Mouse (Mus musculus): ENCODE measurements around the gene Ugdh. TPM values are rescaled to one million over a fixed set of nuclear protein-coding genes. Genes with fewer than 3 reads are reported as not detected.

The Ugdh gene
- polyA plus RNA-seq, 1 experiment from 2014 or later, result 57.4 TPM

DNA sequence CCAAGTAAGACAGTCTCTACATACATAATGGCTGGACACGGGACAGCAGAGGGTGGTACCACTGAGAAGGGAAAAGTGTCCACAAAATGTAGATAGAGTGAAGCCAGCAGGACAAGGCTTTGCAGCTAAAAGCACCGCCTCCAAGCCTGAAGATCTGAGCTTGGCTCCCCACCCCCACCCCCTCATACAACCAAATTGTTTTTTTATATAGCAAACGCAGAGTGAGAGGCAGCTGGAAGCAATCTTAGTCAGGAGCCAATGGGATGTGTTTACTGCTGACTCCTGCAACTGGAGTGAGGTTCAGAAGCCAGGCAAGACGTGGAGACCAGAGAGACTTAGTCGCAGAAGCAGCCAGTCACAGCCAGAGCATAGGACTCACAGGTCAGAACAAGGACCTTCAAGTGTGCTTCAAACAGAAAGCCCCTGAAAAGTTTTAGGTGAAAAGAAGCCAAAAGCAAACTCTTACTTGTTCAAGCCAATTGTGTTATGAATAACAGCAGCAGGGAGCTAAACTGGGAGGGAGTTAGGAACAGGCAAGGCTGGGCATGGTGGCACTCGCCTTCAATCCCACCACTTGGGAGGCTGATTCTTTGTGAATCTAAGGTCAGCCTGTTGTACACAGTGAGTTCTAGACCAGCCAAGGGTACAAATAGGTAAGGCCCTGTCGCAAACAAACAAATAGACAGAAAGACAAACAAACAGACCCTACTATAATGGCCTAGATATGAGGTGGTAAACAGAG is 21.5 kb upstream of the Ugdh start:
- Histone ChIP-seq H3K27me3 (ENCODE audit: low read depth, poor library complexity, severe bottlenecking) (no peaks in the 10 kb centered on the region), H3K4me3 (no peak overlapping the region), H3K4me1 (peaks cover 5% of the 10 kb centered on the region; the same call in 1 of the 2 replicates), H3K36me3 (no peaks in the 10 kb centered on the region), H3K27ac (replicated peaks) (no peak overlapping the region), H3K9me3 (replicated peaks) (no peaks in the 10 kb centered on the region)
- DNase-seq (ENCODE audit: low spot score), result no peak
- 75% methylated on average over 7 of the region's 7 CpGs for WGBS

DNA sequence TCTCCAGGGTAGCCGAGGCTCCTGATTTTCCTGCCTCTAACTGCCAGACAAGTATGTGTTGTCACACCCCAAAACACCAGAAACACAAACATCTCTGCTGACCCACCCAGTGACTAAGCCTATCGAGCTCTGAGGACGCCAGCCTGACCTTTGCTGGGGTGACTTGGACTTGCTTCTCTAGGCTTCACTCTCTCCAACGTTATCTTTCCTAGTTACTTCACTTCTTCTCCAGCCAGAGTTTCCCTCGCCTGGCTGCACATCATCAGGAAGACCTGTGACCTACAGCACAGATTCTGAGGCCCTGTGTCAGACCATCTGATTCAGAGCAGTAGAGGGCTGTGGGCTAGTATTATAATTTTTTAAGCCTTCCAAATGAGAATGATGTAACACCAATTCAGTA is 19.0 kb upstream of the Ugdh start:
- no peak for DNase-seq (ENCODE audit: low spot score)
- 79% methylated on average over 5 of the region's 5 CpGs for WGBS
- H3K36me3 ChIP-seq, result 0 out of 2 replicates have a peak, but pooled peaks cover 3% of the 10 kb centered on the region
- H3K27ac ChIP-seq (replicated peaks), result no peak overlapping the region
- H3K4me3 ChIP-seq, result no peak overlapping the region
- H3K9me3 ChIP-seq (replicated peaks), result no peaks in the 10 kb centered on the region
- H3K4me1 ChIP-seq, result peaks cover 5% of the 10 kb centered on the region; the same call in 1 of the 2 replicates
- no peaks in the 10 kb centered on the region for H3K27me3 ChIP-seq (ENCODE audit: low read depth, poor library complexity, severe bottlenecking)

DNA sequence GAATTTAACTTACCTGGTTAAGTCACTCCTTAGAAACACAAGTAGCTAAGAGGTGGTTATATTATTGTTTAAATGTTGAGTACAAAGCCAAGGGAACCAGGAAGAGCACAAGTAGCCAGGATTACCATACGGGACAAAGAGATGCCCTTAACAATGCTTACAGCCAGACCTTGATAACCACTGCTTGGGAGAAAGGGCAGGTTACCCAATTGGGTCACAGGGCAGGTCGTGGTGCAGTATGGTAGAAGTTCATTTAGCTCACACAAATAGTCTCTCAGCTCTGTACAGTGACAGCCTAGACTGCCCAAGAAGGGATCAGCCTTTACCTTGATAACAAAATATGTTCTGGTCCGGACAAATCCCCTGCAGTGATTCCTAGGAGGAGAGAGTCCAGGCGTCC is 13.2 kb upstream of the Ugdh start:
- H3K9me3 ChIP-seq (replicated peaks), result no peaks in the 10 kb centered on the region
- H3K27me3 ChIP-seq (ENCODE audit: low read depth, poor library complexity, severe bottlenecking), result no peaks in the 10 kb centered on the region
- 80% methylated on average over 4 of the region's 4 CpGs for WGBS
- H3K4me1 ChIP-seq, result no peaks in the 10 kb centered on the region
- H3K4me3 ChIP-seq, result no peak overlapping the region
- no peak for DNase-seq (ENCODE audit: low spot score)
- no peak overlapping the region for H3K27ac ChIP-seq (replicated peaks)
- 0 out of 2 replicates have a peak, but pooled peaks cover 6% of the 10 kb centered on the region for H3K36me3 ChIP-seq

DNA sequence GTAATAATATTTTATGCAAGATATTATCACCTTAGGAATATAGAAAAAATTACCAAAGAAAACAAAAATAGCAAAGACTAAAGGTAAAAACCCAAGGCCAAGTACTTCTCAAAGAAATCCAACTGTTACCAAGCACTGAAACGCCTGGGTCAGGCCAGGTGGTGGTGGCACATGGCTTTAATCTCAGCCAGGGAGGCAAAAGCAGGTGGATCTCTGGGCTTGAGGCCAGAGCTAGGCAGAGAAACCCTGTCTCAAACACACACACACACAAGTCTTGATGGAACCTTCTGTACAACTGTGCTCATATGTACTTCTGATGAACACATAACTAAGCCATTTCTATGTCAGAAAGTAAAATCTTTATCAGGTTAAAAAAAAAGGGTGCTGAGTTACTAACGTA is 12.1 kb upstream of the Ugdh start:
- Histone ChIP-seq H3K36me3 (0 out of 2 replicates have a peak, but pooled peaks cover 6% of the 10 kb centered on the region), H3K9me3 (replicated peaks) (no peaks in the 10 kb centered on the region), H3K27me3 (ENCODE audit: low read depth, poor library complexity, severe bottlenecking) (no peaks in the 10 kb centered on the region), H3K4me3 (no peak overlapping the region), H3K4me1 (no peaks in the 10 kb centered on the region), H3K27ac (replicated peaks) (no peak overlapping the region)
- 81% methylated on average over 2 of the region's 2 CpGs for WGBS
- no peak for DNase-seq (ENCODE audit: low spot score)

DNA sequence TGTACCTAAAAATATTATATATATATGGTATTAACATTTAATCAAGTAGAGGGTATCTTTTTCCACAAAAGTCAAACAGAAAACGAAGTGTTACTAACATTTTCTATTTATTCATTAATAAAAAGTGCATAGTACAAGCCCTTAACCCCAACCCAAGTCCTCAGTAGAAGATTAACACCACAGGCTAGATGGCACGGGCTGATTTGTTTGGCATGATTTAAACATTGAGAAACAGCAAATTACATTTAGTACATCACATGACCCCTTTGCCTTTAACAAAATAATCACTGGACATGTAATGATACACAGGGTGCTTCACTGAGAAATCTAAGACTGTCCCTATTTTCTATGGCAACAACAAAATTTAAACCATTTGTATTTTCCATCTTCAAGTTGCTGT is 11.0 kb upstream of the Ugdh start:
- H3K4me1 ChIP-seq, result no peaks in the 10 kb centered on the region
- H3K27ac ChIP-seq (replicated peaks), result no peak overlapping the region
- DNase-seq (ENCODE audit: low spot score), result no peak
- 0 out of 2 replicates have a peak, but pooled peaks cover 6% of the 10 kb centered on the region for H3K36me3 ChIP-seq
- WGBS, result 84% methylated on average over 2 of the region's 2 CpGs
- H3K9me3 ChIP-seq (replicated peaks), result no peaks in the 10 kb centered on the region
- H3K27me3 ChIP-seq (ENCODE audit: low read depth, poor library complexity, severe bottlenecking), result no peaks in the 10 kb centered on the region
- H3K4me3 ChIP-seq, result no peak overlapping the region

DNA sequence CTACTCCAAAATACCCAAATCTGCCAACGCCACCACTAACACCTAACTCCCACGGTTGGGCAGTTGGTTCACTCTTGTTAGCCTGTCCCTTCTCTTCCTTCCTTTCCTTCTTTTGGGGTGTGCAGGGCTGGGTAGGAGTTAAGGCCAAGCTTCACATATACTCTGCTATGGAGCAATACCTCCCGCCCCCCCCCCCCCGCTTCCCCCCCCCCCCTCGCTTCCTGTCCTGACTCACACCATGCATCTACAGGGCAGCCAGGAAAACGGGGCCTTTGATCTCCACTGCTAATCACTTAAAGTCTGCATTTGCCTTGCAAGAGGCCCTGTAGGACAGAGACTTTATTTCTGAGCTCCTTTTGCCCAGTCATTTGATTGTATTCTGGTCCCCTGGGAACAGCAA is 9.2 kb upstream of the Ugdh start:
- 0 out of 2 replicates have a peak, but pooled peaks cover 3% of the 10 kb centered on the region for H3K36me3 ChIP-seq
- no peaks in the 10 kb centered on the region for H3K9me3 ChIP-seq (replicated peaks)
- WGBS, result 72% methylated on average over 3 of the region's 6 CpGs
- H3K4me1 ChIP-seq, result peaks cover 3% of the 10 kb centered on the region; the same call in 1 of the 2 replicates
- H3K27ac ChIP-seq (replicated peaks), result no peak overlapping the region
- no peaks in the 10 kb centered on the region for H3K27me3 ChIP-seq (ENCODE audit: low read depth, poor library complexity, severe bottlenecking)
- H3K4me3 ChIP-seq, result no peak overlapping the region
- DNase-seq (ENCODE audit: low spot score), result no peak

DNA sequence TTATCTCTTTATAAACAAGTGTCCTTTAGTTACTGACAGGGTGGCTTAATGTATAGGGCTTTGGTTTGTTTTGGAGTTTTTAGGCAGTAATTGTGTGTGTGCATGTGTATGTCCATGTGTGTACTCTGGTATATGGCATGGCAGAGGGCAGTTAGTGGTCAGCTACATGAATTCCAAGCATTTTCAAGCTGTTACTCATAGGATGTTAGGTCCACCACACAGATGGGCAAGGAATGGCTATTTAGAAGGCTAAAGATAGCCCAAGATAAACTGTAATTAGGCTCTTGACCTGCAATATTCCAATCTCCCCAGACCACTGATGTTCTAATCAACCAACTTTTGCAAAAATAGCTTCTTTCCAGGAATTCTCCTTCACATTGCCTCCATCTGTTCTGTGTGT is 2.3 kb upstream of the Ugdh start:
- Histone ChIP-seq H3K4me3 (no peak overlapping the region), H3K36me3 (no peaks in the 10 kb centered on the region), H3K27me3 (ENCODE audit: low read depth, poor library complexity, severe bottlenecking) (no peaks in the 10 kb centered on the region), H3K27ac (replicated peaks) (no peak overlapping the region), H3K9me3 (replicated peaks) (no peaks in the 10 kb centered on the region), H3K4me1 (peaks cover 24% of the 10 kb centered on the region)
- no peak for DNase-seq (ENCODE audit: low spot score)

DNA sequence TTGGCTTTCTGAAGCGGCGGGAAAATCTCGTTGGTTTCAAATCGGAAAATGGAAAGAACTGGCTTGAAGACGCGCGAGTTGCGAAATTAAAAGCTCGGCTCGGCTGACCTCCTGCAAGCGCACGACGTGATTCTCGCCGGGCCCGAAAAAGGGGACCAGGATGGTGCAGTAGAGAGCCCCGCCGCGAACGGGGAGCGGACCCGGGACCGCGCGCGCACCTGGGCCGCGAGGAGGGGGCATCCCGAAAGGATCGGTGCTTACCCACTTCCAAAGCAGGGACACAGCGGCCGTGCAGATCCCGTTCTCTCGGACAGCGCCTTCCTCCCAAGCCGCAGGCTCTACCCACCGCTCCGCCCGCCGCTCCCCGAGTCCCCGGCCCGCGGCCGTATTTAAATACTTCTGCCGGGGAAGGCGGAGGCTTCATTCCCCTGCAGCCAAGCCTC is 365 bp downstream of the Ugdh start:
- H3K27me3 ChIP-seq (ENCODE audit: low read depth, poor library complexity, severe bottlenecking), result no peaks in the 10 kb centered on the region
- H3K4me3 ChIP-seq, result peak overlapping the region; percentile 81
- H3K9me3 ChIP-seq (replicated peaks), result no peaks in the 10 kb centered on the region
- H3K4me1 ChIP-seq, result peaks cover 21% of the 10 kb centered on the region
- under 1% methylated on average over 47 of the region's 47 CpGs for WGBS
- H3K27ac ChIP-seq (replicated peaks), result peak overlapping the region; percentile 88
- no peak for DNase-seq (ENCODE audit: low spot score)
- H3K36me3 ChIP-seq, result no peaks in the 10 kb centered on the region

DNA sequence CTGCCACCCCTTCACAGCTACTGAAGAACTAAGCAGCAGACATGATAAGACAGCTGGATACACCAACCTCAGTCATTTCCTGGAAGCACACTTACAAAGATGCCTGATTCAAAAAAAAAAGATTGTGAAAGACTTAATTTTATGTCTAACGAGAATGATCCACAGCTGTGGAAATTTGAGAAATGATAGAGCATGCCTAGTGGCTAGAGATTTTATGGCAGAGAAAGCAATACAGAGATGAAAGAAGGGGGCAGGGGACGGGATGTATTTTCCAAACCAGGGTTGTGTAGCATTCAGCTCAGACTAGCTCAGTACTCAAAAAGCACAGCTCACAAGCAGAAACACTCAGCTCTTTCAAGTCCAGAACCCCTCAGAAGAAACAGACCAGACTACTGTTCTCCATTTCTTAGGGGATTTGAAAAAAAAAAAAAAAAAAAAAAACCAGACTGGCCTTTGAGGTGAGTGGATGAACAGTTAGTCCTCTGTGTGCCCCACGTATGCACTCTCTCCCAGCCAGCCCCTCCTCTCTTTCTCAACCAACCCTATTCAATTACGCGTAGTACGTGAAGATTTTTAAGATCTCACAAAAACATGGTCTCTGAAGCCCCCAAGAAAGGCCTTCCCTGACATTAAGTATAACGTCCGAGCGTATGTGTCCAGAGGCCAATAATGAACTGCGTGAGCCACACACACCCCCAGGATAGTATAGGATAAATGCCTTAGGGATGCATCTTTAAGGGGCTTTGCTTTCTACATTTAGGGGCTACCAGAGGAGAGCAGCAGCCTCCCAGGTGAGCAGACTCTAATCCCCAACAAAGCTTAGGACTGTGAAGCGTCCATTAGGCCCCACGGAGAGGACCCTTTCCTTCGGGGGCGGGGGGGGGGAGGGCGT is 1.0 kb downstream of the Ugdh start:
- Histone ChIP-seq H3K4me1 (peaks cover 21% of the 10 kb centered on the region), H3K36me3 (no peaks in the 10 kb centered on the region), H3K27ac (replicated peaks) (peak overlapping the region; percentile 88), H3K9me3 (replicated peaks) (no peaks in the 10 kb centered on the region), H3K4me3 (peak overlapping the region; percentile 81), H3K27me3 (ENCODE audit: low read depth, poor library complexity, severe bottlenecking) (no peaks in the 10 kb centered on the region)
- 9% methylated on average over 15 of the region's 15 CpGs for WGBS
- DNase-seq (ENCODE audit: low spot score), result no peak

DNA sequence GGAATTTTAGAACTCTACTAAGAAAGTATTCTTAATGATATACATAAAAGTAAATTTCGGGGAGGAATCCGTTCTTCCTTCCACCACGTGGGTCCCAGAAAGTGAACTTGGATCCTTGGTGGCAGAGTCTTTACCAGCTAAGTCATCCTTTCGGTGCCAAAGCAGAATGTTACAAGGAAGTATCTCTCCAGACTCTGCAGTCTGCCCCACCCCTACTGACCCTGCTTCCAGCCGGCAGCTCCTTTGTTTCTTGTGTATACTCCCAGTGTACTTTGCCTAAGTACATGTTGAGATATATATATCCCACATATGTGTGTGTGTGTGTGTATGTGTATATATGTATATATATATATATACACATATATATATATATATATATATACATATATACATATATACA is 6.3 kb downstream of the Ugdh start:
- Histone ChIP-seq H3K27ac (replicated peaks) (no peak overlapping the region), H3K4me1 (peaks cover 6% of the 10 kb centered on the region), H3K27me3 (ENCODE audit: low read depth, poor library complexity, severe bottlenecking) (no peaks in the 10 kb centered on the region), H3K36me3 (peaks cover 22% of the 10 kb centered on the region), H3K4me3 (no peak overlapping the region), H3K9me3 (replicated peaks) (no peaks in the 10 kb centered on the region)
- no peak for DNase-seq (ENCODE audit: low spot score)
- 92% methylated on average over 5 of the region's 5 CpGs for WGBS

DNA sequence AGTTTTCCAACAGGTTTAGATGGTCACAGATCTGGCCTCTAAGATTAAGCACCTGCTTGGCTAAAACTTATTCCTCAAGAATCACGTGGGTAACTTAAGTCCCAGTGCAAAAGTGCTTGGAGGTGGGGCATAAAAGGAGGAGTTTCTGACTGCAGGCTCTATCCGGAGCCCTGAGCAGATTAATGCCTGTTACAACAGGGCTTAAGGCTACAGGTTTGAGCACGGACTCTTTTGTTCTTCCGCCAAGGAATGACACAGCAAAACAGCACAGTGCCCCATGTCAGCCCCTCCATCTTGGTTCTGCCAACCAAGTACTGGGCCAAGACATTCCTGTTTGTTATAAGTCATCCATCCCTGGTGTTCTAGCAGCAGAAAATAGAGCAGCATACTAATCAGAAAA is 7.4 kb downstream of the Ugdh start:
- no peak overlapping the region for H3K4me3 ChIP-seq
- no peak overlapping the region for H3K27ac ChIP-seq (replicated peaks)
- H3K36me3 ChIP-seq, result peaks cover 31% of the 10 kb centered on the region
- 38% methylated on average over 4 of the region's 4 CpGs for WGBS
- H3K27me3 ChIP-seq (ENCODE audit: low read depth, poor library complexity, severe bottlenecking), result no peaks in the 10 kb centered on the region
- H3K4me1 ChIP-seq, result 0 out of 2 replicates have a peak, but pooled peaks cover 3% of the 10 kb centered on the region
- no peak for DNase-seq (ENCODE audit: low spot score)
- H3K9me3 ChIP-seq (replicated peaks), result no peaks in the 10 kb centered on the region

DNA sequence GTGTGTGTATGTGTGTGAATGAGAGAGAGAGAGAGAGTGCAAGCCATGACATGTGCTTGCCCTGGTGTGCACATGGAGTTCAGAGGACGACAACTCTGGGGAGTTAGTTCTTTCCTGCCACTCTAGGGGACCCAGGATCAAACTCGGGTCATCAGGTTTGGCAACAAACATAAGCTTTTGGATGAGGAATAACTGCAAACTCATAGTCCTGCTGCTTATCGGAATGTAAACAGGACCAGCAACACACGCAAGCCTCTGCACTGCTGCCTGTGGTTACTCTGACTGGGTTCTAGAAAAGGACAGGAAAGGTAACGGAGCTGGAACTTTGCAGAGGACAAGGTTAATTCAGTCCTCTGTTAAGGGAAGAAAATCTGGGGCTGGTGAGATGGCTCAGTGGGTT is 10.5 kb downstream of the Ugdh start:
- Histone ChIP-seq H3K4me3 (no peak overlapping the region), H3K4me1 (0 out of 2 replicates have a peak, but pooled peaks cover 3% of the 10 kb centered on the region), H3K27ac (replicated peaks) (no peak overlapping the region), H3K9me3 (replicated peaks) (no peaks in the 10 kb centered on the region), H3K27me3 (ENCODE audit: low read depth, poor library complexity, severe bottlenecking) (no peaks in the 10 kb centered on the region), H3K36me3 (peaks cover 59% of the 10 kb centered on the region)
- WGBS, result 85% methylated on average over 5 of the region's 5 CpGs
- no peak for DNase-seq (ENCODE audit: low spot score)

DNA sequence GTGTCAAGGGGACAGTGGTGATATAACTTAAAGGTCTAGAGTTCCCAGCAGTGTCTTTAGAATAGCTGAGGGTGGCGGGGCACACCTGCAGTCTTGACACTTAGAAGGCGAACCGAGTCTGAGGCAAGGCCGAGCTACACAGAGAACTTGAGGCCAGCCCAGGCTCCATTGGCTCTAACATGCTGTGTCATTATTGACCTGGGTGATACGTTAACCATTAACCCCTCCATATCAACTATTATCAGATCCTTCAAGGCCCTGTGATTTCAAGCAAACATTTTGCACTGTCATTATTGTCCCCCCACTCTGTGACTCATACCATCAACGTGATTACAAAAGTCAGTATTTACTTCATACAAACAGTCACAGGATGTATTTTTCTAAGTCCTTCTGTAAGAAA is 11.5 kb downstream of the Ugdh start:
- Histone ChIP-seq H3K27me3 (ENCODE audit: low read depth, poor library complexity, severe bottlenecking) (no peaks in the 10 kb centered on the region), H3K36me3 (peaks cover 59% of the 10 kb centered on the region), H3K27ac (replicated peaks) (no peak overlapping the region), H3K9me3 (replicated peaks) (no peaks in the 10 kb centered on the region), H3K4me1 (0 out of 2 replicates have a peak, but pooled peaks cover 3% of the 10 kb centered on the region), H3K4me3 (no peak overlapping the region)
- 95% methylated on average over 6 of the region's 6 CpGs for WGBS
- no peak for DNase-seq (ENCODE audit: low spot score)
